Mouse (Mus musculus): ENCODE measurements around the gene Pros1. TPM values are rescaled to one million over a fixed set of nuclear protein-coding genes. Genes with fewer than 3 reads are reported as not detected.

Gene Pros1
- polyA plus RNA-seq, 1 experiment from 2014 or later: 11.2 TPM

DNA sequence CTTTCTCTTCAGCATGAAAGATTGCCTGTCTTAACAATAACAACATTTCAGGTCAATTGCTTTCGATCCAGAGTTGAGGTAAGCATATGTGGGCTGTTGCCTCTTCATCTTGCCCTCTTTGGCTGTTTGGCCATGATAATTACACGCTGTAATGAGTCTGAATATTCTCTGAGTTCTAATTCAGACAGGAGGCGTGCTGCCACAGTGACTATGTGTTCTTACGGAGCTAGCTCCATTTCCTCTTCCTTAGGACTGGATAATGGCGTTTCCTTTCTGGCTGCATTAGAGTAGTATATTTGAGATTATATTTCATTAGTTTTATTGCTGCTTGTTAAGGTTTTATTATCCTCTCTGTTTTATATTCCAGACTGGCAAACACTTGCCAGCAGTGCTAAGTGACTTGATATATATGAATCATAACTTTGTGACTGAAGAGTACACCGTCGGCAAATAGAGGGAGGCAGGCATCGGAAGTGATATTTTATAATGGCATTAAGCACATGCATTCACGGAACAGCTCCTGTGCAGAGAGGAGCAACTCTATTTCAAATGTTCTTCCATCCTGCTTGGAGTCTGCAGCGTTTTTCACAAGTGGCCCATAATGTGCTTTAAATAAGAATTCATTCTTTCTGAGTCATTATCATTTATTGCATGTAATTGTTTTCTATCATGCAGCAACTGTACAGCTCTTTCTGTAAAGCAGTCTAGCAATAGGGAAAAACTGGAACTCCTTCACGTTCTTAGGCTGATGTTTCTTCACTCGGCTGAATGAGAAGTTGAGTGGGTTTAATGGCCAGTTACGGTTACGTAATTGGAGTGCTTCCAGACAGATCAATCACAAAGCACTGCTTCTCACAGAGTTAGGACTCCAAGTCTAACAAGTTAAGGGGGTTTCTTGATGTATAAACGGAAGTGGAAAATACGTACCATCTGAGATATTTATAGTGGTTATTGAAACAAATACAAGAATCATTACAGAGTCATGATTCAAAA is 88.6 kb downstream of the Pros1 start:
- no peaks in the 10 kb centered on the region for H3K27me3 ChIP-seq (ENCODE audit: control insufficient read depth, insufficient read depth, low read length)
- ATAC-seq (ENCODE audit: low FRiP score, low TSS enrichment) (no peak), DNase-seq (no peak)
- H3K9ac ChIP-seq (replicated peaks; ENCODE audit: low read length): no peak overlapping the region
- no peak overlapping the region for H3K27ac ChIP-seq (replicated peaks; ENCODE audit: low read depth, low read length)
- H3K9me3 ChIP-seq (ENCODE audit: control insufficient read depth, low read length): no peaks in the 10 kb centered on the region
- H3K36me3 ChIP-seq (ENCODE audit: control insufficient read depth, insufficient read depth, low read length): no peaks in the 10 kb centered on the region
- H3K4me2 ChIP-seq (ENCODE audit: low read length): no peak overlapping the region
- H3K4me1 ChIP-seq (ENCODE audit: control insufficient read depth, insufficient read depth, low read length): no peaks in the 10 kb centered on the region
- H3K4me3 ChIP-seq (replicated peaks; ENCODE audit: low read depth, low read length): no peak overlapping the region
- 84% methylated on average over 16 of the region's 16 CpGs for WGBS

DNA sequence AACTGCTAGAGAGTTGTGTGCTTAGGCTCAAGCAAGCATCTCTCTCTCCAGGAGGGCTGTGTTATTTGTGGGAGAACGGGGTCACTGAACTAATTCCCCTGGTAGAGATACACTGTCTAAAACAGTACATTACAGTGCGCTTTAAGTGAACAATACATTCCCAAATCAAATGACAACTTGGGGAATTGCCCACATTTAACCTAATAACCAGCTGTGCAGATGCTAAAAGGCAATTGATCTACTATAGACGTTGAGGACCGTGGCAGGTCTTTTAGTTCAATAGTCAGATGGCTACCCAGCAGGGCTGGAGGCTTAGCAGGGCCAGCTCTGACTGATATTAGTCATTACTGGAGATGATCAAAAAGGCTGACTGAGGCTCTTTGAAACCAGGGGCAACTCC is 104.4 kb downstream of the Pros1 start:
- Histone ChIP-seq H3K4me1 (ENCODE audit: control insufficient read depth, insufficient read depth, low read length) (no peaks in the 10 kb centered on the region), H3K36me3 (ENCODE audit: control insufficient read depth, insufficient read depth, low read length) (no peaks in the 10 kb centered on the region), H3K27ac (replicated peaks; ENCODE audit: low read depth, low read length) (no peak overlapping the region), H3K4me3 (replicated peaks; ENCODE audit: low read depth, low read length) (no peak overlapping the region), H3K27me3 (ENCODE audit: control insufficient read depth, insufficient read depth, low read length) (no peaks in the 10 kb centered on the region), H3K9me3 (ENCODE audit: control insufficient read depth, low read length) (no peaks in the 10 kb centered on the region), H3K9ac (replicated peaks; ENCODE audit: low read length) (no peak overlapping the region), H3K4me2 (ENCODE audit: low read length) (no peak overlapping the region)
- ATAC-seq (ENCODE audit: low FRiP score, low TSS enrichment) (no peak), DNase-seq (no peak)
- WGBS: 50% methylated on average over 4 of the region's 4 CpGs

- Histone ChIP-seq H3K4me1 (ENCODE audit: control insufficient read depth, insufficient read depth, low read length) (no peaks in the 10 kb centered on the region), H3K27ac (replicated peaks; ENCODE audit: low read depth, low read length) (no peak overlapping the region), H3K36me3 (ENCODE audit: control insufficient read depth, insufficient read depth, low read length) (no peaks in the 10 kb centered on the region), H3K9ac (replicated peaks; ENCODE audit: low read length) (no peak overlapping the region), H3K27me3 (ENCODE audit: control insufficient read depth, insufficient read depth, low read length) (no peaks in the 10 kb centered on the region), H3K4me3 (replicated peaks; ENCODE audit: low read depth, low read length) (no peak overlapping the region), H3K9me3 (ENCODE audit: control insufficient read depth, low read length) (no peaks in the 10 kb centered on the region), H3K4me2 (ENCODE audit: low read length) (no peak overlapping the region)
- DNase-seq (no peak), ATAC-seq (ENCODE audit: low FRiP score, low TSS enrichment) (no peak)
- 77% methylated on average over 6 of the region's 6 CpGs for WGBS
These were observed 110.3 kb downstream of the Pros1 start for GRCm38 (mm10) chr16:62964361-62964763.

DNA sequence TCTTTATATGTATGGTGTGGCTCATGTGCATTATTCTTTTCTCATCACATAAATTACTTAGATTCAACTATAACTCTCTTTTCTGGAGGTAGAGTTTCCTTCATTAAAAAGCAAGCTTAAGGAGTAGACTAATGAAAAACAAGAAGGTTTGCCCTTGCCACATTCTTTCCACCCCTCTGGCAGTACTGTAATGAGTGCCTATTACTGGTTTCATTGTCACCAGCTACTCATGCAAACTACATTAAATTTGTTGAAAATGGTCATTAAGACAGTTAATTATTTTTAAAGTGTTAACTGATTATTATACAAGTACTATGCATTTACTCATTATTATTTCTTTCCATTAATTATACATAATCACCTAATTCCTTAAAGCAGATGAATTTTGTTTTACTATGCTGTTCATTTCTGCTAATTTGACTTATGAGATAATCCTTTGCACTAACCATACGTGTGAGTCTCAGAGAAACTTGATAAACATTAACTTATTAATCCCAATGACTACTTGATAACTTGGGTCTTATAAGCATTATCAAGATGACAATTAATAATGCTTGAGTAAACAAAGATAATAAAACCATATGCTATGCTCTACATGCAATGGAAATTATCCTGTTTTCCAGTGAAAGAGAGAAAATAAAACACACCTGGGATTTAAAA is 117.7 kb downstream of the Pros1 start:
- H3K4me2 ChIP-seq (ENCODE audit: low read length): no peak overlapping the region
- H3K27ac ChIP-seq (replicated peaks; ENCODE audit: low read depth, low read length): no peak overlapping the region
- no peaks in the 10 kb centered on the region for H3K36me3 ChIP-seq (ENCODE audit: control insufficient read depth, insufficient read depth, low read length)
- H3K4me3 ChIP-seq (replicated peaks; ENCODE audit: low read depth, low read length): no peak overlapping the region
- H3K27me3 ChIP-seq (ENCODE audit: control insufficient read depth, insufficient read depth, low read length): no peaks in the 10 kb centered on the region
- H3K9ac ChIP-seq (replicated peaks; ENCODE audit: low read length): no peak overlapping the region
- ATAC-seq (ENCODE audit: low FRiP score, low TSS enrichment) (no peak), DNase-seq (no peak)
- no peaks in the 10 kb centered on the region for H3K9me3 ChIP-seq (ENCODE audit: control insufficient read depth, low read length)
- WGBS: 71% methylated on average over 1 of the region's 1 CpGs
- H3K4me1 ChIP-seq (ENCODE audit: control insufficient read depth, insufficient read depth, low read length): no peaks in the 10 kb centered on the region

DNA sequence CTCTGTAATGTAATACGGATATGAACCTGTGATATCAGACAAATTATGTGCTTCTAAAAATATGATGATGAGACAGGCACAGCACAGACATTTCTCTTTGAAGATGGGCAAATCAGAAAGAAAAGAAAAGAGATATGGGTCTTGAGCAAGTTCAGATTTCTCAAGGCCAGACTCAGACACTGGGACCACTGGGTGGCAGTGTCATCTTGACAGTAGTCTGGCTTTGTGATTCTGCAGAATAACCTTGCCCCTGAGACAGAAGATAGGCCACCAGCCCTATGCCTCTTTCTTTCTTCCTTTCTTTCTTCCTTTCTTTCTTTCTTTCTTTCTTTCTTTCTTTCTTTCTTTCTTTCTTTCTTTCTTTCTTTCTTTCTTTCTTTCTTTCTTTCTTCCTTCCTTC is 120.8 kb downstream of the Pros1 start:
- ATAC-seq (ENCODE audit: low FRiP score, low TSS enrichment) (no peak), DNase-seq (peak; percentile 80)
- Histone ChIP-seq H3K4me2 (ENCODE audit: low read length) (no peak overlapping the region), H3K9me3 (ENCODE audit: control insufficient read depth, low read length) (no peaks in the 10 kb centered on the region), H3K9ac (replicated peaks; ENCODE audit: low read length) (no peak overlapping the region), H3K27ac (replicated peaks; ENCODE audit: low read depth, low read length) (no peak overlapping the region), H3K36me3 (ENCODE audit: control insufficient read depth, insufficient read depth, low read length) (no peaks in the 10 kb centered on the region), H3K4me3 (replicated peaks; ENCODE audit: low read depth, low read length) (no peak overlapping the region), H3K27me3 (ENCODE audit: control insufficient read depth, insufficient read depth, low read length) (no peaks in the 10 kb centered on the region), H3K4me1 (ENCODE audit: control insufficient read depth, insufficient read depth, low read length) (no peaks in the 10 kb centered on the region)
- WGBS: 90% methylated on average over 1 of the region's 1 CpGs

Small RNA genes within 50 kb of the gene (microRNA-seq; reads per million reads assigned to microRNA genes)
- gene Gm25986: not detected

Other genes starting within 250 kb of the Pros1 start
- gene Nsun3, start 67.5 kb upstream of the Pros1 start, polyA plus RNA-seq (2014; fragmentation: Nextera tagmentation; extraction: Ambion mirVana): 12.2 and 13.3 TPM in 2 replicates
- 0.20 and 0.39 TPM in 2 replicates for gene Stx19, start 39.6 kb upstream of the Pros1 start, polyA plus RNA-seq (2014; fragmentation: Nextera tagmentation; extraction: Ambion mirVana)
- 10.8 and 13.4 TPM in 2 replicates for gene Arl13b, start 7.3 kb upstream of the Pros1 start, polyA plus RNA-seq (2014; fragmentation: Nextera tagmentation; extraction: Ambion mirVana)